Mouse (Mus musculus): ENCODE results near the gene Rpl5.

Rpl5 gene

GRCm38 (mm10) chr5:107942941-107943340 lies 42.6 kb downstream of the Rpl5 start:
- no peak for DNase-seq (ENCODE audit: low read depth, low spot score)

- DNase-seq (ENCODE audit: low read depth, low spot score): no peak
These were observed 43.2 kb downstream of the Rpl5 start for GRCm38 (mm10) chr5:107943526-107943925.

DNA sequence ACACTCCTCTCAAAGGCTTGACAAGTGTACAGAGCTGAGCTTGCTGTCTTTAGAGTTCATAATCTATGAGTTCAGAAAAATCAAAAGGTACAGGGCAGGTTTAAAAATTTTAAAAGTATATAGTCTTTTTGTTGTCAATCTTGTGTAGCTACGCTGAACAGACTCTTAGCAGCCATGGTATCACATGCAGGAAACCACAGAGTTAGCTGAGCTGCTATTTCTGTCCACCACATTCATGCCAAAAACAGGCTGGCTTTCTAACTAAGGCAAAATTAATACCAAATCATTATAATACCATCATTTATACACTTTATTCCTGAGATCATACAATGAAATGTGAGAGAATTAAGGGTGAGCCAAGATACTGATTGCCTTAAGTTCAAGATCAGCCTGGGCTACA lies 46.2 kb downstream of the Rpl5 start:
- no peak for DNase-seq (ENCODE audit: low read depth, low spot score)

DNA sequence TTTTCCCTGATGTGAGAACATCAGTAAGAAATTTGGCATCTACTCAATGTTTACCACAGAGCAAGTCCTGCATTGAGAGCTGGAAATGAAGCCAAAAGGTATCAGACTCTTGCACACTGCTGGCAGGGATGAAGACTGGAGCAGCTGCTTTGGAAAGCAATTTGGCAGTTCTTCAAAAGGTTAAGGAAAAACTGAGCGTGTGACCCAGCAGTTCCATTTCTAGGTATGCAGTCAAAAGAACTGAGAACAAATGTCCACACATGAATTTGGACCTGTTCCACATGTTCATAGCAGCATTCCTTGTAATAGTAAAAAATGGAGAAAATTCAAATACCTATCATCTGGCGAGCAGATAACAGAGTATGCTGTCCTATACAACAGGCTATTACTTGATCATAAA lies 47.2 kb downstream of the Rpl5 start:
- no peak for DNase-seq (ENCODE audit: low read depth, low spot score)

DNA sequence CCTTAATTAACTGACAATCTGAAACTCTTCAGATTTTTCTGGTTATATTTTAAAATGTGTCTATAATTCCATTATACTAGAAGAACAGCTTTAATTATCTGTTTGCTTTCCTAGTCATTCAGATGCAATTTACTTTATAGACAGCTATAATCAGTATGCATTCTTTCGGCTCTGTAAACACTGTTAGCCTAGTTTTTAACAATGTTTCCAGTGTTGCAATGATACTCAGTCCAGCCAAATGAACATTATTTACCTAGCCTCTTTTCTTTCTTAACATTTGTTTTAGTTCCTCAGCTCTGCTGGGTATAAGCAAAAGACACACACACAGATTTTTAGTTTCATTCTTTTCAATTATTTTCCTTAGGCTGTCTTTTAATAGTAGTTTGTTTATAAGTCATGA lies 48.6 kb downstream of the Rpl5 start:
- DNase-seq (ENCODE audit: low read depth, low spot score): no peak

DNA sequence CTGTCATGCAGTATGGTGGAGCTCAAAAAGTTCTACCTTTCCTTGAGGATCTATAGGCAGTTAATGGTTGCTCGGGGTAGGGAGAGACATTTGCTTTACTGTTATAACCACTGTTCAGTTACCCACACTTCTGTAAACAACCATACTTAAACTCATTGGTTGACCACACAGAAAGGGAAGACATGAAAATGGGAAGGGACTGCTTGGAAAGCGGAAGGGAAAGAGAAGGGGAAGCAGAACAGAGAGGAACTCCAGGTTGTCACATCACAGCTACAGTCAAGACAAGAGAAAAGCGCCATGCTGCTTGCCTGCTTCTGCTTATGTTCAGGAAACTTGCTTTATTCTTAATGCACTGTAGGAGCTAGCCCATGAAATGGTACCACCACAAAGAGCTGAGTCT lies 49.3 kb downstream of the Rpl5 start:
- DNase-seq (ENCODE audit: low read depth, low spot score): no peak

GRCm38 (mm10) chr5:107950643-107951042 lies 50.3 kb downstream of the Rpl5 start:
- DNase-seq (ENCODE audit: low read depth, low spot score): no peak
